Mouse (Mus musculus) NIH3T3 (cell line): ENCODE measurements around the gene Mgat4b.

Experiments
- DNase-seq: peaks from one replicate; pipeline ENCODE4 v3.0.0-alpha.2; 2012; ENCODE audit warnings: low read depth

Mgat4b gene

DNA sequence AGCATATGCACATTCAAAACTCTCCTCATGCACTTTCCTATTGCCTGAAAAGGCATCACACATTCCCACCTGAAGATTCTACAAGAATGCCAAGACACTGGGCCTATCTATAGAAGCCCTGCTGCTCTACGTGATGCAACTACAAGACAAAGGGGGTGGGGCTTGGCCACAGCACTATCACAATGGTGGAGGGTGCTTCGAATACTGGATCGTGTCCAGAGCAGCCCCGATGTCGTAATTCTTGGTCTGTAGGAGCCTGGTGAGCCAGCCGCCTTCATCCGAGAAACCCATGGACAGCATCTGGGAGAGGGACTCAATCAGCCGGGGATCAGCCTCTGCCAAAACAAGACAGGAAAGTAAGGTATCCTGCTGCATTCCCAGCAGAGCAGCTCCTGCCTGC, 10.1 kb upstream of the Mgat4b start:
- DNase-seq = peak; percentile 72

DNA sequence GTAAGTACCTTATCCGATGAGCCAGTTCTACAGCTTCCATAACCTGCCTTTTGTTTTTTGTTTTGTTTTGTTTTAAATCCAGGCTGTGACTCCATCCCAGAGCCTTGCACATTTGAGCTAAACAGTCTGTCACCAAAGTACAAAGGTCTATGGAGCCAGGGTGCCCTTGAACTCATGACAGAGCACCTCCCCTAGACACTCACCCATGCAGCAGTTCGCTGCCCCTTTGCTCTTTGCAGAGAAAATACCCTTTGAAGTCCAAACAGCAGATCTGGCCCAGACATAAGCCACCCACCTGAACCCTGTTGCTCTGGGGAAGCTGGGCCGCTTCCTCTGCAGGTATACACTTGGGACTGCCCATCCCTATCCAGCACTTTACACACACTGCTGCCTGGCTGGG, 9.1 kb upstream of the Mgat4b start:
- no peak for DNase-seq

DNA sequence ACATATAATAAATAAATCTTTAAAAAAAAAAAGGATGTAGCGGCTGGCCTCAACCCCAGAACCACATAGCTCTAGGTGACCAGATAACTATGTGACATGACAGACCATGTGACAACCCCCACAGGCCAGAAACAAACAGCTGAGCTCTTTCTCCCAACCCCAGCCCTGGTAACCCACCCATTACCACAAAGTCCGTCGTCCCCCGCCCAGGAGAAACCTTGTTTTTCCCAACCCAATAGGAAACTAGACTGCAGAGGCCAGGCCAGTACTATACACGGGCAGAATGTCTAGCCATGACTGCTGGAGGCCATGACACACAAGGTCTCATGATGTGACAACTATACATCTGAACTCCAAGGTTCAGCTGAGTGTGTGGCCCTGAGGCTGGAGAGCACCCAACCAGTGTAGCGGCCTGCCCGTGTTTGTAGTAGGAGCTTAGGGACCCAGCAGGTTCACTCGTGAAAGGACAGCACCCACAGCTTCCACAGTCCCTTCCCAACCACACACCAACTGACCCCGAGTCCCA, 7.3 kb upstream of the Mgat4b start:
- no peak for DNase-seq

DNA sequence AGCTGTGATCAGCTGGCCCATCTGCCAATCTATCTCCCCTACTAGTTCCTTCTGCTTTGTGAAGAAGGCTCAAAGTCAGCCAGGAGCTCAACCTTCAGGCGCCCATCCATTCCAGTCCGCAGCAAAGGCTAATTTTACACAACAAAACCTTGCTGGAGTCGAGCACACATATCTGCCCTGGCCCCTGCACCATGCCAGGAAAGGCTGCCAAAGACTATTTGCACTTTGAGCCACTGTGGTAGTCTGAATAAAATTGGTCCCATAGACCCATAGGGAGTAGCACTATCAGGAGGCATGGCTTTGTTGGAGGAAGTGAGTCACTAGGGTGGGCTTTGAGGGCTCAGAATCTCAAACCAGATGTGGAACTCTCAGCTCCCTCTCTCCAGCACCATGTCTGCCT, 5.3 kb upstream of the Mgat4b start:
- peak; percentile 38 for DNase-seq

DNA sequence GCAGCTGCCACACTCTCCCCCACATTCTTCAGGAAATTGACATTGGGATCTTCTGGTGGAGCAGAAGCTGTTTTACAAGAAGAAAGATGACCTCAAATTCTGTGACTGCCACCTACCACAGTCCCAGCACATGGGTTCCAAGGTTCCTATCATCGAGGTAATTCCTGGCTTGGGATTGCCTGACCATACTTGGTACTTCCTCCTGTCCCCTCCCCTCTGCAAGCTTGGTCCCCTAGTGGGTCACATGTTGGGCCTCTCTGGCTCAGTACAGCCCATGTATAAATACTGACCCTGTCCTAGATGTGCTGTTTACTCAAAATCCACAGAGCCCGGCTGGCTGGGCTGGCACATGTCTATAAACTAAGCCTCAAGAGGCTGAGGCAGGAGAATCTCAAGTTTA, 4.7 kb upstream of the Mgat4b start:
- no peak for DNase-seq

DNA sequence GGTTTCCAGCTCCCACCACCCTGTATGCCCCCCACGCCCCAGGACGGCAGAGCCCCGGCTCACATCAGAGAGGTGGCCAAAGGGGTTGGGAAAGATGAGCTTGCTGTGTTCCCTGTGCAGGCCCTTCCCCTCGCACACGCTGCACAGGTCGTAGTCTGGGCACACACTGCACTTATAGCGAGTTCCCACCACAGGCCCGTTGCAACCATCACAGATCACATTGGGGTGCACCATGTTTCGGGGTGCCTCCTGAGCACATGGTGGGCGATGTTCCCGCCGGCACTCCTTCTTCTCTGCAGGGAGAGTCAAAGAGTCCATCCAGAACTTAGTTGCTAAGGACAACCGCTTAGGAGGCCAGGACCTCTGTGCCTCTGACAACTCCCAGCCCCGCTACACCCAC, 3.3 kb upstream of the Mgat4b start:
- DNase-seq = no peak

DNA sequence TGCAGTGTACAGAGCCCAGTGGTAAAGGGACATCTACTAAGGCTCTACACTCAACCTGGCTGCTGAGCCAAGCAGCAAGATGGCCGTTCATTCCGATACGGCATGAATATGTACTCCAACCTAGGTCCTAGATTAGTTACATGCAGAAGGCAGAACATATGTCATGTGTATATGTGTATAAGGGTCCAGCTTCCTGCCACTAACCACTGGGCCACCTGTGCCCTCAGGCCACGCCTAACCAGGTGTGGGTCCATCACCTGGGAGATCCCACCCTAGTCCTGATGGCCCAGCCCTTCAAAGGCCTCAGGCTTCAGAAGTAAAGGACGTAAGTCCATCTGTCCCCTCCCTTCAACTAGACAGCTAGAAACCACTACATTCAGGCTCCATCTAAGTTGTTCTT, 2.7 kb upstream of the Mgat4b start:
- DNase-seq = no peak

DNA sequence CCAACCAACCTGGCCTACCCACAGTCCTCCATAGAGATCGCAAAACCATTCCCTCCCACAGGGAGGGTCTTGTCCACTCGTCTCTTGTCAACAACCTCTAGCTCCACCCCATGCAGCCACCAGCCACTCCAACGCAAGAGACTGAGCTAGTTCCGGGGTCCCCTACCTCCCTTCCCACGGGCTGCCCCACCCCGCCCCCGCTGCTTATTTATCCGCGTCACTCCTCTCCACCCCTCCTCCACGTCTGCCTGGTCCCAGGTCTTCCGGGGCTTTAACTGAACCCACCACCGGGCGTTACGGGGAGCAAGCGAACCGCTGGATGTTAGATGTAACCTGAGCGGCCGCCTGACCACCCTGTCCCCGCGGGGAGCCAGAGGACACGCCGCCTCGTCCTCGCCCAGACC, 587 bp upstream of the Mgat4b start:
- peak; percentile 97 for DNase-seq

DNA sequence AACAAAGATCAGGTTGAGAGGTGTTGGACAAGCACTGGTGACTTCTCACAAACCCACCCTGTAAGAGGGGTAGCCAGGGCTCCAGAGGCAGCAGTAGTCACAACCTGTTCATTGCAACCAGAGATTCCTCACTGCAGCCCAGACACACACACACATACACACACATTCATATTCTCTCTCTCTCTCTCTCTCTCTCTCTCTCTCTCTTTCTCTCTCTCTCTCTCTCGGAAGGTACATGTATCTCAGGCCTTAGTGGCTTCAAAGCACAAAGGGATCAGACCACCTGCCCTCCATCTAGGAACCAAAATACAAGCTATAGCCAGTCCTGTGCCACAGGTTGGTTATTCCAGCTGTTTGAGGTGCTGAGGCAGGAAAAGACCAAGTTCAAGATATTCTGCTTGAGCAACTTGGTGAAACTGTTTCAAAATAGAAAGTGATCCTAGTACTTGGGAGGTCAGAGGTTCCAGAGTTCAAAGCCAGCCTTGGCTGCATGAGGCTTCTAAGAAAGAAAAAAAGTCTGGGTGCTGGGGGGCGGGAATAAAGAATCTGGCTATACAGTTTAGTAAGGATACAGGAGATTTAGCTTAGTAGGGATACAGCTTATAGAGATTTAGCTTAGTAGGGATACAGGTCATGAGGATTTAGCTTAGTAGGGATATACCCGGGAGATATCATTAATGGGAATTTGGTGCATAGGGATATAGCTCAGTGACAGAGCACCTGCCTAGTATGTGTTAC, 801 bp downstream of the Mgat4b start:
- DNase-seq = peak; percentile 41

DNA sequence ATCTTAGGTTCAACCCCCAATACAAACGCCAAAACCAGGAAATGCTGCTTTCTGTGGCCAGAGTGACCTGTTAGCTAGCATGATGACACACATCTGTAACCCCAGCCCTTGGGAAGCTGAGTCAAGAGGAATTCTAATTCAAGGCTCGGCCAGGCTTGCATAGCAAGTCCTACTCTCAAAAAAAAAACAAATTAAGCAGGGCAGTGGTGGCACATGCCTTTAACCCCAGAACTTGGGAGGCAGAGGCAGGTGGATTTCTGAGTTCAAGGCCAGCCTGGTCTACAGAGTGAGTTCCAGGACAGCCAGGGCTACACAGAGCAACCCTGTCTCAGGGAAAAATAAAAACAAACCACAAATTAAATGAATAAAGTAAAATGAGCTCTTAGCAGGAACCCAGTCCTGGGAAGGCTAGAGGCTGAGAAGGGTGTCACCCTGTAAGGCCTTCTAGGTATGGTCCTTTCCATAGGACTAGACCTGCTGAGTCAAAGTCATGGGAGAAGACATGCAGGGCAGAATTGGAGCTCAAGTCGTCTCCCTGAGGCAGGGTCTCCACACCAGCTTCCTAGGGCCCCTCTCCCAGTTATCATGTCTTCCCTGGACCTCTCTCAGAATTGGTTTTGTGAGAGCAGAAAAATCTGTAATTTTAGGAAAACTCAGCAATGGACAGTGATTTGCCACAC, 1.5 kb downstream of the Mgat4b start:
- DNase-seq = peak; percentile 66

DNA sequence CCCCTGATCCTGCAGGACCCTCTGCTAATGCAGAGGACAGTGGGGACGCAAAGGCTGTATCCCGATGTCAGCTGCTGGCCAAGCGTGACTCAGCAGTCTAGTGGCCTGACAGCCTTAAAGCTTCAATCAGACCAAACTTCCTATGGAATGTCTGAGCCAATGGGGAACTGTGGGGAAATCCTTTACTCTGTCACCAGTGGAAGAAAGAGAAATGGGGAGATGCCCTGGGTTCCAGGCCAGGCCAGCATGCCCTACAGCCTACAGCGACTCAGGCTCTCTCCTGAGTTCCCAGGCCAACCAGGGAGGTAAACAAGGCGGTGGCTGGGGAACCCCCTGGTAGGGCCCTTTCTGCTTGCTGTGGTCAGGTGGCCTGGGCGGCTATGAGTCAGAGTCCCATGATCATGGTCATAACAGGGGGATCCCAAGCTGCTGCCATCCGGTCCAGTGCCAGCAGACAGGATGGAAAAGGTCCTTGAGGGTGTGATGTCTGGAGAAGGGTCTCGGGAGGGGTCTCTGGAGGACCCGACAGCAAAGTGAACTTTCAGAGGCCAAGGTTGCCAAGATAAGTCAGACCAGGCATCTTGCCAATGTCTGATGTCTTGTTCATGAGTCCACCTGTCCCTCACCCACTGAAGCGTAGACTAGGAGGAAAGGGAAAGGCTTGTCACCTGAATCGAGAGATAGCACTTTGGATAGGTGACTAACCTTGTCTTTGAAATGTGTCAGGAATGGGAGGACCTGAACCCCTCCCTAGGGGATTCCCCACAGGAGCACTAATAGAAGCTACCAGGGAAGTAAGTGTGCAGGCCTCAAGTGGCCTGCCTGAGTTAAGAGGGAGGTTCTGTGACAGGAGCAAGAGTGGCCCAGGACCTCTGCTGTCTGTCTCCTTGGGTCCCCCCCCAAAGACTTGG, 2.4 kb downstream of the Mgat4b start:
- DNase-seq = peak; percentile 94

DNA sequence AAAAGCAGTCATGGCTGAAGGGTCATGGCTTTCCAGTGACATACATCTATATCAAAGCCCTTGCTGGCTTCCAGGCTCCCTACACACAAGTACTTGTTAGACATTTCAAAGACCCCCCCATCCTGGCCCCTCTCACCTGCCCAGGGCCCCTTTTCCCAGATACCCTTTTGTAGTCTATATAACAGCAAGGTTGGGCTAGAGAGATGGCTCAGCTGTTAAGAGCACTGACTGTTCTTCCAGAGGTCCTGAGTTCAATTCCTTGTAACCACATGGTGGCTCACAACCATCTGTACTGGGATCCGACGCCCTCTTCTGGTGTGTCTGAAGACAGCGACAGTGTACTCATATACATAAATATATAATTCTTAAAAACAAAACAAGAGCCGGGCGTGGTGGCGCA, 3.9 kb downstream of the Mgat4b start:
- DNase-seq = no peak

DNA sequence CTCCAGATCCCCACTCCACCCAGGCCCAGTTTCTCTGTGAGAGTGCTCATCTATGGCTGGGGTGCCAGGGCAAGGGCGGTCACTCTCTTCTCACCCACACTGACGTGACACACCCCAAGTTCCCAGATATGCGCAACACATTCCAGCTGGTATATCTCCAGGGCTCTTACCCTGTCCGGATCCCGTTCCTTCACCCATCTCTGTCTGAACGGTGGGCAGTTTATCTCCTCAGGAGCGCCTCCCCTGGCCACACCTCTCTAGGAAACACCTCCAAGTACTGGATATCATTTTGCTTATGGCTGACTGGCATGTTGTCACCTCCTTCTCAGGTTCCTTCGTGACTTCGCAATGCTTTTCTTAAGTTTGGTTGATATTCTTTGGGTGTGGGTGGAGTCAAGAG, 4.9 kb downstream of the Mgat4b start:
- DNase-seq = no peak

DNA sequence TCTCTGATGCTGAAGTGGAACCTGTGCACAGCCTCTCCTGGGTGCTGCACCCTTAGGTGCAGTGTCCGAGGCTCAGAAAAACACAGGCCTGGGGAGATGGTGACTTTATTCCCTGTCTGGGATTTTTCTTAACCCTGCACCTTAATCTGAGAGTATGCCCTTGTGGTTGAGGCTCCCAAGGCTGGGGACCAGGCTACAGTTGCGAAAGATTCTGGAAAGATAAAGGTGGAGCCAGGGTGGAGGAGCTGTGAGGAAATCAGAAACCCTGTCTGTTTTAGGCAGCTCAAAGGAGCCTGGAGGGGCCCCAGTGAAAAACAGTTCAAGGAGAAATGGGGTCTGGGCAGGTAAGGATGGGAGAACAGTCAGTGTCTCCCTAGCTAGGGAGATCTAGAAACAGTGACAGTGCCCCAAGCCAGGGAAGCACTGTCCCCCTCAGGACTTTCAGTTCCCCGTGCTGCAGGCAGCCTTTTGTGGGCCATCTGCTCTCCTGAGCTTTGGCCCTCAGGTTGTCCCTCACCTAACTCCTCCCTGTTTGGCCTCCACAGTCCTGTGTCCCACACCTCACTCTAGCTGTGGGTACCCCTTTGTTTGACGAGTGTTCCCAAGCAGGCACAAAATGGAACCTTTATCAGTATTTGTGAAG, 6.2 kb downstream of the Mgat4b start:
- peak; percentile 34 for DNase-seq

DNA sequence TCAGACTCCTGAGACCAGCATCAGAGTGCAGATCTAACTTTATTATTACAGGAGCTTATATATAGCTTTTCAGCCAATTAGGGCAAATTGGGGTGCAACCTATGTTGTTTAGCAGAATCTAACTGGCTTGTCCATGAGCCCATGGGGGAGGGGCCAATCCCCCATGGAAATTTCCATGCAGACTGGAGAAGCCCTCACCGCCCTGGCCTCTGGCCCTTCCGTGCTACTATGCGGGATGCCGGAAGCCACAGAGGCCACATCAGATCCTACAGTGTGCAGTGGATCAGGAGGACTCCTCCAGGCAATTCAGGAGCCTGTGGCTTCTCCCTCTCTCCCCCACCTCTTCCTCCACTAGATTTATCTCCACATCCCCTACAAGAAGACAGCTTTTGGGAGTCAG, 7.1 kb downstream of the Mgat4b start:
- no peak for DNase-seq

DNA sequence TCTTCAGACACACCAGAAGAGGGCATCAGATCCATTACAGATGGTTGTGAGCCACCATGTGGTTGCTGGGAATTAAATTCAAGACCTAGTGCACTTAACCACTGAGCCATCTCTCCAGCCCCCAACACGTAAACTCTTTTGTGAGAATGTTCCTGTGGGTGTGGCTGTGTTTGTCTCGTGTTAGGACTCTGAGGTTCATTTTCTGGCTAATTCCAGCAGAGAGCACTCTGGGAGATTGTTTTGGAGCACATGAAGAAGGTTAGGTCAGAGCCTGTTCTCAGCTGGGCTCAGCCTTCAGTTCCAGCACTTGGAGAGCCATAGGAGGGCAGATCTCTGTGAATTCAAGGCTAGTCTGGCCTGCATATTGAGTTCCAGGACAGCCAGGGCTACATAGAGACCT, 9.1 kb downstream of the Mgat4b start:
- no peak for DNase-seq

DNA sequence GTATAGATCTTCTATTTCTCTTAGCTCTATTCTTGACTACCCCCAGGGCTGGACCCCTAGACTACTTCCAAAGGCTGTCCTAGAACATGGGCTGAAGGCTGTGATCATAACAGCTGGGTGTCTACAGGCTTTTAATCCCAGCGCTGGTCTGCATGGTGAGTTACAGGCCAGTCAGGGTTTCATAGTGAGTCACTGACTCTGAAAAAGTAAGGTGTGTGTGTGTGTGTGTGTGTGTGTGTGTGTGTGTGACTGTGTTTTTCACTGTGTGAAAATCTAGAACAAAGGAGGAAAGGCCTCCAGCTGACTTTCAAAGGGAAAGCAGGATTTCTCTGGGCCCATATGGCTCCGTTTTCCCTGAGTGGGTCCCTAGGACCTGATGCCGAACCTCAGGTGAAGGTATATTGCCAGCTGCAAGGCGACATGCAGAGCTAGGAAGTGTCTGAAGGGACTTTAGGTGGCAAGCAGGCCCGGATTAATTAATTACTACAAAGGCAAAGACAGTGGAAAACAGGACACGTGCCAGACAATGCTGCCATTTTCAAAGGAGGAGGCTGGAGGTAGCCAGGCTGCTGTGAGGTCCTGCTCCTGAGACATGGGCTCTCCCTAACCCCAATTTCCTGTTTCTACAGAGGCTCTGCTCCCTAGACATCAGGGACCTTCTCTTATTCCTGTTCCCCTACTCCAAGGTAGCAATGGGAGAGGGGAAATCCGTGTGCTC, 12.0 kb downstream of the Mgat4b start:
- DNase-seq = peak; percentile 44

DNA sequence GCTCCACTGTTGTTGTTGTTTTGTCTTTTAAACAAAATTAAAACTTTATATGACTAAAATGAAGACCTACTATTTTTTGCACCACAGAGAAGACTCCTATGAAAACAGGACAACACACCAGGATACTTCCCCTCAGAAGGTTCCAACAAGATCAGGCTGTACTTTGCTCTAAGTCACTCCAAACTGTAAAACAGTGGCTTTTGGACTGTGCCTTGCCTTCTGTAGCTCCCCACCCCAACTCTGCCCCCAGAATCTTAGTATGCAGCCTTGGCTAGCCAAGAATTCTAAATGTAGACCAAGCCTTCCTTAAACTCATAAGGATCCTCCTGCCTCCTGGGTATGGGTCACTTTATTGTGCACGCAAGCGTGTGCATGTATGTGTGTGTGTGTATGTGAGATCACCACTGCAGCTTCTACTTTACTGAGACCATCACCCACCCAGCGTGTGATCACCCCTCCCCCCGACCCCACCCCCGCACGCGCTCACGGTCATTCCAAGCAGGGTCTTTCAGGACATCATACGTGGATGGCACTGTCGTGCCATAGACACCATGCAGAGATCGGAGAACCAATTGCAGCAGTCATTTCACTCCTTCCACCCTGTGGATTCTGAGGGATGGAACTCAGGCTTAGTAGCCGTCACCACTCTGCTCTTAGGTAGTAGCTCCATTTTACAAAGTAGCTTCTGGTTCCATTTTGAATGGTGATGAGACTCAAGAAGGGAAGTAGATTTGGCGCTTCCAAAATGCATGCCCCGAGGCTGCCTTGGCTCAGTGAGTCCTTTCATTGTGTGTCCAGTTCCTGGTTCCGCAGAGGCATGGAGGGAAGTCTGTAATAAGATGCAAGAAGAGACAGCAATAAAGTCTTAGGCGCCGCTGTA, 13.3 kb downstream of the Mgat4b start:
- no peak for DNase-seq

DNA sequence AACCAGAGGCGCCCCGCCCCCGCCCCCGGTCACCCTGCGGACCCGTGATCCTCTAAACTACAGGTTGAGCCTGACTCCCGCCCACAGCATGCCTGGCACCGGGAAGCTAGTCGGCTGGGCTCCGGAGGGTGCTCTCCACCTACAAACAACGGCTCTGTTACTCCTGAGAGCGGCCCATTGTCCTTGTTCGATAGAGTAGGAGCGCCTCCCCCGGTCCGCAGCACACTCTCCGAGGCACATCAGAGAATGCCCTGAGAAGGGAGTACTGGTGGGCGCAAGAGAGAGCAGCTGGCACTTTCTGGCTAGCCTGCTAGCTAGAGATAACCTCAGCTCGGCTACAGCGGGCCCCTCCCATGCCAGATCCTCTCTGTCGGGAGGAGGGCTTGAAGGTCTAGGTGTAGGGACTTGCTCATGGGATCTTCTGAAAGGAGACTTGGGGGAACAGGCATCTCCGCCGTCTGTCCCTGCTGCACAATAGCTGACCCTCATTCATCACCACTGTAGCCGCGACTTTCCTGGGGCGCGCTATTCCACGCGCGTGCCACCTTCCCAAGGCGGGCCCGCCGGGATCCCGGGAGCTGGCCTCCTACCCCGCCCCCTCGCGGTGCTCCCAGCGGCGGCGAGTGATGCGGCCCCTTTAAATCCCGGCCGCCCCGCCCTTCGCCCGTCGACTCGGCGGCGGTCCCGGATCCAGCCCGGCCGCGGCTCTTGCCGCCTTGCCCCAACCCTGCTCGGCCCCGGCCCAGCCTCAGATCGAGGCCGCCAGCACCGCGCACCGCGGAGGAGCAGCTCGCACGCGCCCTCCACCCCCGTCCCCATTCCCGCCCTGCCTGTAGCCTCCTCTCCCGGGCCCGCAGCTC, 14.2 kb downstream of the Mgat4b start:
- peak; percentile 92 for DNase-seq
